ENCODE assay signal across 20 mouse cellular contexts in the genomic region with DNA sequence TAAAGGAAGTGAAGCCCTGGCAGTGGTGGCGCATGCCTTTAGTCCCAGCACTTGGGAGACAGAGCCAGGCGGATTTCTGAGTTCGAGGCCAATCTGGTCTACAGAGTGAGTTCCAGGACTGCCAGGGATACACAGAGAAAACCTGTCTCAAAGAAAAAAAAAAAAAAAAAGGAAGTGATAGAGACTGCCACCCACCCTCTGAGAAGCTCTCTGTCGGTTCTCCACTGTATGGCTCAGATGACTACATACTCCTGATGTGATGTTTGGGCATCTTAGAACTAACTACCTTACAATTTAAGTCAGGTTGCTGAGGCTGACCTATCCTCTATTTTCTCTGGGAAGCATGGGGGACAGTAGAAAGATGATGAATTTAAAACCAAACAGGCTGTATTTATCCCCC. TPM values are rescaled to one million over a fixed set of nuclear protein-coding genes. Genes with fewer than 3 reads are reported as not detected.
DNase-seq lines count a peak whose midpoint lies in the region; ATAC-seq and TF ChIP-seq lines count a peak whose summit lies in the region.
"Had no signal": no experiment of that assay in that cellular context is flagged by ENCODE, and none has a peak within 500 bp of the region (broad histone marks: within the 10 kb centered on the region; RNA-seq: fewer than 3 reads in every experiment).

No protein-coding gene starts in this region.

- 0 out of 2 replicates have a peak, but pooled peaks cover 6% of the 10 kb centered on the region for H3K27me3 ChIP-seq in liver, embryonic 12.5 days (replicated peaks)
- no peaks in the 10 kb centered on the region for H3K27me3 ChIP-seq in MEL (ENCODE audit: control insufficient read depth in 1 of 2, insufficient read depth in 2 of 2, low read length in 2 of 2)
- H3K27me3 ChIP-seq in forebrain, postnatal 0 days (ENCODE audit: insufficient read depth, low read length) = no peaks in the 10 kb centered on the region
- H3K27me3 ChIP-seq: limb, embryonic 13.5 days had no signal

- no peak for TF ChIP-seq RAD21 in MEL (IDR thresholded peaks at IDR 0.05; ENCODE audit: low read depth, low read length)

- no peaks in the 10 kb centered on the region for H3K9me3 ChIP-seq in liver, embryonic 12.5 days (replicated peaks)
- H3K9me3 ChIP-seq in MEL (replicated peaks; ENCODE audit: insufficient read depth, low read length) = no peaks in the 10 kb centered on the region
- H3K9me3 ChIP-seq in forebrain, postnatal 0 days (ENCODE audit: low read length) = no peaks in the 10 kb centered on the region
- H3K9me3 ChIP-seq: hindbrain, embryonic 12.5 days; limb, embryonic 13.5 days had no signal

- TF ChIP-seq POLR2A in MEL (IDR thresholded peaks at IDR 0.05; ENCODE audit: control insufficient read depth in 1 of 2, insufficient read depth in 1 of 2, low read depth in 1 of 2, low read length in 2 of 2, poor library complexity in 1 of 2) = no peak

- no peak overlapping the region for H3K9ac ChIP-seq in liver, embryonic 12.5 days
- no peak overlapping the region for H3K9ac ChIP-seq in MEL (ENCODE audit: control insufficient read depth, low read depth, low read length, poor library complexity, severe bottlenecking)
- H3K9ac ChIP-seq in forebrain, postnatal 0 days = no peak overlapping the region
- H3K9ac ChIP-seq: hindbrain, embryonic 12.5 days had no signal

- H3K36me3 ChIP-seq in liver, embryonic 12.5 days = no peaks in the 10 kb centered on the region
- peaks cover 0 to 16% of the 10 kb centered on the region in 2 experiments; a peak in 2 of 4 replicates for H3K36me3 ChIP-seq in MEL (ENCODE audit: control insufficient read depth in 1 of 2, insufficient read depth in 2 of 2, low read length in 2 of 2)
- H3K36me3 ChIP-seq in forebrain, postnatal 0 days (ENCODE audit: insufficient read depth) = no peaks in the 10 kb centered on the region
- H3K36me3 ChIP-seq: hindbrain, embryonic 12.5 days; limb, embryonic 13.5 days had no signal

- TF ChIP-seq CTCF in MEL (IDR thresholded peaks at IDR 0.05 in 2 of 3, conservative IDR thresholded peaks at IDR 0.05 in 1 of 3; ENCODE audit: control insufficient read depth in 1 of 3, insufficient read depth in 1 of 3, low read depth in 2 of 3, low read length in 3 of 3, poor library complexity in 1 of 3, severe bottlenecking in 1 of 3) = no peak
- no peak for TF ChIP-seq CTCF in forebrain, postnatal 0 days (IDR thresholded peaks at IDR 0.05; ENCODE audit: low read depth)

- 0 out of 2 replicates have a peak overlapping the region, but pooled peaks have one; percentile 87 for H3K4me2 ChIP-seq in liver, embryonic 12.5 days
- no peak overlapping the region for H3K4me2 ChIP-seq in forebrain, postnatal 0 days (ENCODE audit: low read depth)

- peak in 1 of 2 experiments; percentile 39; a peak in 2 of 4 replicates for TF ChIP-seq EP300 in MEL (IDR thresholded peaks at IDR 0.05; ENCODE audit: low read depth in 1 of 2, low read length in 2 of 2)

- H3K4me3 ChIP-seq in liver, embryonic 12.5 days = no peak overlapping the region
- no peak overlapping the region for H3K4me3 ChIP-seq in MEL (ENCODE audit: control insufficient read depth in 1 of 2, insufficient read depth in 1 of 2, low read depth in 2 of 2, low read length in 2 of 2)
- H3K4me3 ChIP-seq in forebrain, postnatal 0 days (ENCODE audit: low read depth, low read length) = no peak overlapping the region
- H3K4me3 ChIP-seq: hindbrain, embryonic 12.5 days; layer of hippocampus, adult 2 months had no signal

- H3K27ac ChIP-seq in liver, embryonic 12.5 days = no peak overlapping the region
- H3K27ac ChIP-seq in MEL (ENCODE audit: control insufficient read depth, low read depth, low read length) = no peak overlapping the region
- no peak overlapping the region for H3K27ac ChIP-seq in forebrain, postnatal 0 days (ENCODE audit: low read depth, low read length)
- H3K27ac ChIP-seq: hindbrain, embryonic 12.5 days; layer of hippocampus, adult 2 months; limb, embryonic 13.5 days had no signal

- H3K79me2 ChIP-seq in MEL (ENCODE audit: control insufficient read depth, insufficient read depth, low read length, poor library complexity) = peaks cover 2% of the 10 kb centered on the region; the same call in 1 of the 2 replicates

- 65% methylated on average over 4 of the region's 4 CpGs for WGBS in liver, embryonic 12.5 days (ENCODE audit: insufficient replicate concordance)
- 65% methylated on average over 4 of the region's 4 CpGs for WGBS in forebrain, postnatal 0 days

- peaks cover 36% of the 10 kb centered on the region for H3K4me1 ChIP-seq in liver, embryonic 12.5 days
- H3K4me1 ChIP-seq in MEL (ENCODE audit: control insufficient read depth in 1 of 2, insufficient read depth in 2 of 2, low read length in 2 of 2) = peaks cover 6 to 16% of the 10 kb centered on the region in 2 experiments
- peaks cover 7% of the 10 kb centered on the region for H3K4me1 ChIP-seq in forebrain, postnatal 0 days (ENCODE audit: insufficient read depth)

- DNase-seq in liver = no peak
- peak; percentile 32 for DNase-seq in A20 (ENCODE audit: low read depth, low spot score)
- DNase-seq in MEL (ENCODE audit: low read depth, low spot score) = peak; percentile 59
- peak; percentile 51 for DNase-seq in lung, postnatal 36 days
- no peak for DNase-seq in adrenal gland, postnatal 14 days
- no peak for DNase-seq in forebrain, postnatal 0 days
- DNase-seq: adrenal gland, postnatal 25 days; cerebellum, adult 8-10 months; gastrocnemius, postnatal 25 days; heart, adult 18-20 months; kidney, postnatal 25 days; layer of hippocampus, postnatal 36 days; spleen, adult 18-20 months; thymus, postnatal 14 days had no signal

- no peak for ATAC-seq in liver, embryonic 12.5 days
- ATAC-seq in forebrain, postnatal 0 days = no peak
- ATAC-seq: forebrain, embryonic 16.5 days; intestine, postnatal 0 days had no signal

TF ChIP-seq in MEL, 35 proteins besides CTCF, POLR2A, EP300 and RAD21:
- TF ChIP-seq E2F4 (IDR thresholded peaks at IDR 0.05; ENCODE audit: borderline replicate concordance, low read depth, low read length) (no peak), USF2 (IDR thresholded peaks at IDR 0.05; ENCODE audit: borderline replicate concordance in 1 of 2, insufficient read depth in 1 of 2, low read depth in 1 of 2, low read length in 2 of 2) (no peak), MEF2A (IDR thresholded peaks at IDR 0.05; ENCODE audit: extremely low read depth, insufficient replicate concordance, low read depth, low read length, poor library complexity, severe bottlenecking) (no peak), HCFC1 (IDR thresholded peaks at IDR 0.05; ENCODE audit: low read depth, low read length) (no peak), BHLHE40 (IDR thresholded peaks at IDR 0.05; ENCODE audit: borderline replicate concordance, low read depth, low read length) (no peak), ETS1 (IDR thresholded peaks at IDR 0.05; ENCODE audit: low read depth, low read length) (0 out of 2 replicates have a peak, but pooled peaks have one; percentile 10), POLR2AphosphoS2 (IDR thresholded peaks at IDR 0.05; ENCODE audit: low read length) (no peak), GABPA (IDR thresholded peaks at IDR 0.05; ENCODE audit: low read depth, low read length) (no peak), SIN3A (IDR thresholded peaks at IDR 0.05; ENCODE audit: low read length) (0 out of 2 replicates have a peak, but pooled peaks have one; percentile 30), NRF1 (IDR thresholded peaks at IDR 0.05; ENCODE audit: insufficient read depth, low read depth, low read length, poor library complexity, severe bottlenecking) (no peak), SMC3 (IDR thresholded peaks at IDR 0.05; ENCODE audit: low read depth, low read length) (no peak), TCF12 (IDR thresholded peaks at IDR 0.05; ENCODE audit: low read depth, low read length) (no peak), ZC3H11A (IDR thresholded peaks at IDR 0.05; ENCODE audit: low read depth, low read length) (no peak), MYB (IDR thresholded peaks at IDR 0.05; ENCODE audit: low read depth, low read length) (no peak), USF1 (IDR thresholded peaks at IDR 0.05; ENCODE audit: low read depth, low read length) (no peak), RCOR1 (IDR thresholded peaks at IDR 0.05; ENCODE audit: low read depth, low read length) (no peak), TAL1 (IDR thresholded peaks at IDR 0.05; ENCODE audit: low read length) (no peak), CHD1 (IDR thresholded peaks at IDR 0.05; ENCODE audit: low read depth, low read length) (no peak), MXI1 (IDR thresholded peaks at IDR 0.05; ENCODE audit: low read depth, low read length) (0 out of 2 replicates have a peak, but pooled peaks have one; percentile 27), MAFK (IDR thresholded peaks at IDR 0.05; ENCODE audit: borderline replicate concordance, low read depth, low read length) (no peak), ZNF384 (IDR thresholded peaks at IDR 0.05; ENCODE audit: low read depth, low read length) (peak; percentile 92), KAT2A (conservative IDR thresholded peaks at IDR 0.05; ENCODE audit: low read depth, low read length) (no peak), NELFE (IDR thresholded peaks at IDR 0.05; ENCODE audit: low read depth, low read length) (no peak), MAX (IDR thresholded peaks at IDR 0.05; ENCODE audit: low read length) (no peak), MAZ (IDR thresholded peaks at IDR 0.05; ENCODE audit: low read depth, low read length) (0 out of 2 replicates have a peak, but pooled peaks have one; percentile 26)

RNA-seq across cellular contexts. Expression of a gene that starts 2.3 kb away (rescaled TPM):
- polyA plus RNA-seq in liver, embryonic 12.5 days (2016; fragmentation: Nextera tagmentation; extraction: Ambion mirVana) = 8.5 and 8.6 TPM in 2 replicates
- total RNA-seq in MEL (2012; rRNA removed) = 2.1 and 2.2 TPM in 2 replicates
- polyA plus RNA-seq in MEL (2012; ENCODE audit: insufficient read depth in 1 of 2, insufficient read length in 2 of 2, low read depth in 1 of 2, low replicate concordance in 2 of 2, missing spikeins in 1 of 2) = 1 to 10 TPM in 1 of 2 experiments, not detected in 1; 5.2 TPM
- 46.5 and 50.0 TPM in 2 replicates for total RNA-seq in adrenal gland, postnatal 14 days (2021)
- 5.1 and 5.3 TPM in 2 replicates for total RNA-seq in forebrain, postnatal 0 days (2014; rRNA removed)
- 9.6 and 11.2 TPM in 2 replicates for polyA plus RNA-seq in forebrain, postnatal 0 days (2015; fragmentation: Nextera tagmentation; extraction: Ambion mirVana)

Comparison
In these comparisons a context has a peak if more than half of its experiments do, and no peak if none do; other contexts are left out.
1. DNase-seq: peak in A20 (single experiment), MEL (single experiment) and lung, postnatal 36 days (single experiment); none in liver (single experiment), adrenal gland, postnatal 14 days (single experiment) and forebrain, postnatal 0 days (single experiment).